Mouse (Mus musculus) thymus, adult 18-20 months (tissue): ENCODE measurements around the gene Jun.

Source experiments
- DNase-seq, 2 experiments: peaks; one replicate each; pipeline ENCODE4 v3.0.0; 2022; ENCODE audit warnings: mixed read lengths in 2 of 2

Gene Jun

DNA sequence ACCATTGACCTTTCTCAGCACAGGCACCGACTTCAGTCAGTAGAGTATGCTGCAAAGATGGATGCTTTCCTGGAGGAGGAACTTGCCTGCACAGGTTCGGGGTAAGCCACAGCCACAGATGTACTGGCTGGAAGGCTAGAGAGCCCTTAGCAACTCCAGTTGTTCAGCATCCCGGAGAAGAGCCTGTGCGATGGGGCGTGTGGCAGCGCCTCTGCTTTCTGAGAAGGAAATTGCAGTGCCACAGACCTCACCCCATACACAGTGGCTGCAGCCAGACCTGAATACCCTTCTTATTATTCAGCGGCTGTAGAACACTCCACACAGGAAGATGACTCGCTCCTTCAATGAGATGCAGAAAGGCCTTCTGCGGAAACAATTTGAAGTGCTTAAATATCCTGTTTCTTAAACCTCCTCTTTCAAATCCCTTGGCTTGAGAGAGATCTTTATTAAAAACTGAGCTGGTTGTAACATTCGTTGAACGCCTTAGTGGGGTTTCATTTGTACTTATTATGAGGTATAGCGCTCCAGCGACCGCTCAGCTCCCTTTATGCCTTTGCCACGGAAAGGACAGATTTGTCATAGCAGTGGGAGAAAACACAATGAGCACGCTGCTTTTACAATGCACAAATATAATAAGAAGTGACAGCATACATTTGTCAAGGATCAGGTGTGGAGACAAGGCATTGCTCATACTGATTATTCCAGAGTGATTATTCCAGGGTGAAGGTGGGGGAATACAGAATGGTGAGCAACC lies 26.0 kb downstream of the Jun start:
- no peak for DNase-seq

DNA sequence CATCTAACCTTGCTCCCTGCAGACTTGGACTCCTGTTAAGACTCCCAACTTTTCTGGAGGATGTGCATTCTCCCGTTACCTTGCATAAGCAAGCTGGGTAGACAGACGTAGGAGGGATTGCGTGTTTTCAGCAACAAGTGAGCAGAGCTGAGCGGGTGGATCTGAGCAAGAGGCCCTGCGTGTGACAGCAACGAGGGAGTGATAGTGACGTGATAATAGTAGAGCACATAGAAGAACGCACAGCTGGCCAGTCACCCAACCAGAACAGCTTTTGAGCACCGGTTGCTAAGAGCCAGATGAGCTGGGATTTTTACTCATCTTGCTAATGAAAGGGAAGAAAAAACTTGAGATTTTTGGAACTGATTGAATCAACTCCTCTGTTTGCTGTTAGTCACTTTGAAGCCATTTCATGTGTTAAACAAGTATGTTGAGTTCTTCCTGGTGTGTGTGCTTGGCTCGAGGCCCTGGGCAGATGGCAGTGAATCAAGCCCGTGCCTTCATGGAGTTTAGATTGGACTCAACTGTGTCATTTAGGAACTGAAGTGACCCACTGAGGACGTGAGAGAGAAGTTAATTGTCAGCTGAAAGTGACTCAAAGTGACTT lies 28.6 kb downstream of the Jun start:
- no peak for DNase-seq

DNA sequence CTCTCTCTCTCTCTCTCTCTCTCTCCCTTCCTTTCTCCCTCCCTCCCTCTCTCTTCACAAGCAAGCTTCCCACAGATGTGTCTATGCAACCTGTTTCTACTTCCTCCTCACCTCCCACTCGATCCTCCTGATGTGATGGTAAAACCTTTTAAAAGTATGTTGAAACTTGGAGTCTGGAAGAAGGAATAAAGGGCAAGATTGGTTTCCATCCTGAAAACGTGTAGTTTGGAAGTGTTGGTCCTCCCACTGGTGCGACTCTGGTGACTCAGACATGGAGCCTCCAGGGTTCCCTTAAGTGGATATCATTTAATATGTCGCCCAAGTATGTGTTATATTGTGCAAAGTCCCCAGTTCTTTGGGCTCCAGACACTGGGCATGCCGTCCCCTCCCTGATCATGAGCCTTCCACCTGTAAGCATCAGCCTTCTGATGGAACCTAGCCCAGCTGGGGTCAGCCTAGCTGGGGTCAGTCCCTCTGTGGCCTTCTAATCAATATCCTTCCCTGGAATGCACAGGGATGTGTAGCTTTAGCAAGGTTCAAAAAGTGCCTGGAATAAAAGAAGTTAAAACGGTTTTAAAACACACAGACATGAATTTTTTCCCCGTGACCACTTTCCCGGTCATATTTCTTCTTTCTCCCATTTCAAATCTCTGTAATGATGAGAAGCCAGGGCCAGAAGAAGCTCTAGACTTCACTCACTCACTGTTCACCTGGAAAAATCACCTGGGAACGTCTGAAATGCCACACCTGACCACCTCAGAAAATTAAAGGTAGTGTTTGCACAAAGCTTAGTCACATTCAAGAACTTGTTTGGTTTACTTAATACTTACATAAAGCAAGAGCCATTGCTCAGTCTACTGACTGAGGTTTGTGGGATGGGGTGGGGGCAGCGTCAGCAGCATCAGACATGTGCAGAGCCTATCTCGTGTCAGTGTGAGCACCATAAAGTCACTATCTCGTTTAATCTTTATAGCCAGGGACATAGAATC lies 30.1 kb downstream of the Jun start:
- no peak for DNase-seq

DNA sequence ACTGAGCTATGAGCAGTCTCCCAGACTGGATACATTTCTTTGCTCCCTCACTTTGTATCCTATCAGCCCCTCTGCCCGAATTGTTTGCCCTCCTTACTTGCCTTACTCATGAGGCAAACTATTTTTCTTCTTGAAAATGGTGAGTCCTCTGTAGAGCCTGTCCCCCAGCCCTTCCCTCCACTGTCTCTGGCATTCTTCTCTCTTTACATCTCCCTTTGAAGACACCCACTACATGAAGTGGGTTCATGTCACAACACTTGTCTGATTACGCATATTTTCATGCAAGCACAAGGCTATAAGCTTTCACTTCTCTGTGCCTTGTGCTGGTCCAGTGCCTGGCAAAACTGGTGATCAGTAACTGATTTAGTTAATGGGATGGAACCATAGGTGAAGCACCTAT lies 31.8 kb downstream of the Jun start:
- no peak for DNase-seq

DNA sequence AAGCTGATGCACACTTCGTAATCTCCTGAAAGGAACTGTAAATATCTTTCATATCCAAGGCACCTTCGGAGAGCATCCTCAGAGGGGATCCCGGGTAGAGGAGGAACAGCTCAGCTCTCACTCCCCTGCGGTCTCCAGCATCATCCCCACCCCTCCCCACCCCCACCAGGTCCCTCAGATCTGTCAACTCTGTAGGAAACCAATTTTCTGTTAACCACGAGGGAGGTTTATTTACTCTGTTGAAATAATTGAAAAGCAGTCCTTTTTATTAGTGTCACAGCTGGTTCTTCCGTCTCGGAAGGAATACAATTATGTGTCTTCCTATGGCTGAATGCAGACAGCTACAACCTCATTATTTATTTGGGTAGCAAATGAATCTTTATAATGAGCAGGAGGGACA lies 33.8 kb downstream of the Jun start:
- DNase-seq: no peak

DNA sequence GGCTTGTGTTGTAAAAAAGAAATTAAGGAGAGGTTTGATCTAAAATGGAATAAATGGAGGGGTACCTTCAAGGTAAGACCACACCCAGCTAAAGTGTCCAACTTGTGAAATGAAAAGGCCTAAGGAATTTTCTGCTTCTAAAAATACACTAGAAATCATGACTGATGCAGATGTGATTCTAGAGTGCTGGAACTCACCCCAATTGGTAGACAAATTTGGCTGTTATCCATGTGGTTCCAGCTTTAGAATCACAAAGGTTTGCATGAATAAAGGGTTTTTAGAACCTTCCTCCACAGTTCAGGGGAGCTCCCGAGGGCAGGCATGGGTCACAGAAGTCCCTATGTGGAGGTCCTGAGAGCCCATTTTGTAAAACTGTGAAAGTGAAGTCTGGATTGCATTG lies 39.3 kb downstream of the Jun start:
- DNase-seq: no peak

DNA sequence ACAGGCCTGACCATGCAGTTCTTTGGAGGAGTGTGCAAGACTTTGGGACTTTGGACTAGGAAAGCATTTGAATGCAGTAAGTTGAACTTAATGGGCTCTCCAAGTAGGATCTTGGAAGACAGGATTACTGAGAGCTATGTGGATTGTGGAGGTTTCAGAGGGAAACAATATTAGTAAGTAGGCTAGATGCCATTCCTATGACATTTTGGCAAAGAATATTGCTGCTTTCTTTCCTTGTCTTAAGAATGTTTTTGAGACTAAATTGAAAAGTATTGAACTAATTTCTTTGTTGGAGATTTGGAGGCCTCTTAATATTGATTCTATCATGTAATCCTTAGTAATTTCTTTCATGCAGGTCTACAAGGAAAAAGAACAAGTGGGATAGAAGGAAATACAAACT lies 39.8 kb downstream of the Jun start:
- no peak for DNase-seq

DNA sequence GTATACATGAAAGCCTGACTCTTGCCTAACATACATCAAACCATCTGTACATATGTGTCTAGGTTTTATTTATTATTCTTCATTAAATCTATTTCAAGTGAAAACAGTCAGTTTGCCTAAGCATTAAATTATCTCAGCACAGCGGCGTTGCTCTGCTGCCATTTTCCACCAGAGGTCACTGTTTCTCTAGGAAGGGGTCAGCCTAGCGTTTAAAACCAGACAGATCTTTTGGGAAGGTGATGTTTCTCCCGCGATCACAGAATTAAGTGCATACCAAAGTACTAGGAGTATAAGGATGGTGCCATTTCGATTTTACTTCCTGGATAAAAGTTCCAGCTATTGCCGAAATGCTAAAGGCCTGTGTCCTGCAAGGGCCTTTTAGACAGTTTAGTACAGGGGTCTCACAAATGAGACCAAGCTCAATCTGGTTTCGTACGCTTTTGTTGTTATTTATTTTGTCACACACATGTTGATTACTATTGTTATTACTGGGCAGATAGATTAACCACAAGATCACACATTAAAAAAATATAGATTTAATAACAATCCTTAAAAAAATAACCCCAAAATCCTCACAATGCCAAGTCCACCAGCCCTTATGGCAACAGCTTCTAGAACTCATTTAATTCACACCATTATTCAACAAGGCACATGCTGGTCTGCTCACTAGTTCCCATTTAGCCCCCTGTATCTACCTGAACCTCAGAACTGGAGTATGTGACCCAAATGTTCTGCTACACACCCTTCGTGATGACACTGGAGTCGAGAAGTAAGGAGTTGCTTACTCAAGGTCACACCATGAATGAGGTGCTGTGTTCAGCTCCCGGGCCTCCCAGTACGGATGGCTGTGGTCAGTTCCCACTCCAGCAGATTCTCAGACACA lies 43.6 kb downstream of the Jun start:
- DNase-seq: peak; percentile 13 to 23

DNA sequence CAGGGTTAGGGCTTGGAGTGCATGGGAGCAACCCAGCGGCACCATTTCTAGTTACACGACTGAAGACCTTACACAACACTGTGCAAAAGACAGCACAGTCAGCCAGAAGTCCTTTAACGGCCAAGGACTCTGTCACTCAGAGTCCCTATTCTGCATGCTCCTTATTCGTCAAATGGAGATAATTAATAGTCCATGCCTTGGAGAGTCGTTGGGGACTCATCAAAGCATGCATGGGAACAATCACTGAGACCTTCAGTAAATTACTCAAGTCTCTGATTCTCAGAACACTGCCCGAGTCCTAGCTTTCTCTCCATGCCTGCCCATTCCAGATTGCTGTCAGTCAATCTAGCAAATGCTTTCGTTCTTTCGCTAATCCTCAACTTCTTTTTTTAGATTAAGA lies 44.3 kb downstream of the Jun start:
- no peak for DNase-seq

DNA sequence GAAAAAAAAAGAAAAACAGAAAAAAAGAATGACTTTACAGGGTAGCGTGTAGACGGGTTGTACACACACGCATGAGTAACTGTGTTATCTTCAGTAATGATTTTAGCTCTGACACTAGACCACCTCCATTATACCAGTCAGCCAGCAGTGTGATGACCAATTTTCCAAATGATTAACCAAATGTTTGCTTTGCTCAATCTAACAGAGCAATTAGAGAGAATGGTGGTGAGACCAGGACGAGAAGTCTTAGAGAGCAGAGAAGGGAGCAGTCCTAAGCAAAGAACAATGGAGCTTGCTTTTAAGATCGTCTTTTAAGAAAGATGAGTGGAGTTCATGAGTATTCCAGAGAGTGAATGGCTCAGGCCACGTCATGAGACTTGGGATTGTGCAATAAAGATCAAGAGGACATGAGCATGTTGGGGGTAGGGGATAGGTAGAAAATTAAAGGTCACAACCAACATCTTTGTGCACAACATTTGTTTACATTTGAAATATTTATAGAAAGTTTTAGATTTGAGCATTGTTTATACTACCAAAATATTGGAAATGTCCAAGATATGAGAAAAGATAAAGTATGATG lies 46.7 kb downstream of the Jun start:
- no peak for DNase-seq

DNA sequence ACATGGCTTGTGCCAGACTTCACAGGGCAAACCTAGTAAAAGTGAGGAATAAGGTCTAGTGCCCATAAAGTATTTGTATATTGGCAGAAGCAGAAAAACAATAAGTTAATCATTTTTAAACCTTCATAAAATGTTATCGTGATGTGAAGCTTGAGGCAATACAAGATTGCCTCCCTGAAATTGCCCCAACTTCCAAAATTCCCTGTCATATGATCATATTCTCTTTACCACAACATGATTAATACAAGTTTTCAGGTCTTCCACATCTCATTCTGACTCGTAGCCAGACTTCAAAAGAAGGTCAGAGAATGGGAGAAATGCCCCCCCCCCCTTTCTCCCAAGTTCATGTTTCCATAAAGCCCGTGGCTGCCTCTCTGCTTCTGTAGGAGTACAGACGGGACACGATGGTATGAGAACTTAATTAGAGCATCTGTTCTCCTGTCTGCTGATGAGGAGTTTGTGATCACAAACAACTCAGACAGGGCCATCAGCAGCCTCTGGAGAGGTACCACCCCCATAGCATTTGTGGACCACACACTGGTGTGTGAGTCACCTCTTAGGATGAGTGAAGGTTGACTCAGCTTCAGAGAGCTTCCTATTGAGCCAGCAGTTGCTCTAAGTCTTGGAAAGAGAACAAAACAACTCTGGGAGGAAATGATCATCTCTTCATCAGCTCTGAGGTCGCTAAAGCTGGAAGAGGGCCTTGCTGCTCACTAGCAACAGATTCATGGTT lies 50.8 kb downstream of the Jun start:
- no peak for DNase-seq

DNA sequence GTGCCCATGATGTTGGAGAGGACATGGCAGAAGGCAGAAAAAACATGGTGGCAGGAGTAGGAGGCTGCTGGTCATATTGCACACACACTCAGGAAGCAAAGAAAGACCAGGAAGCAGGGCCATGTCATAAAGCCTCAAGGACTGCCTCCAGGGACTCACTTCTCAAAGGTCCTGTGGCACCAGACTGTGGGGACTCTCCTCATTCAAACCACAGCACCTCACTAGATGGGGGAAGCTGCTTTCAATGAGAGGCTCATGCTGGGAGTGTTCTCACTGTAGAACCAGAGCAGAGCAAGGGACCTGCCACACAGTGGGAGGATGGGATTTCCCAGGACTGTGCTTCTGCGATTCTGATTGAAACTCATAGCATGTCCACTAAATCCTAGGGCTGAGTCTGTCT lies 51.9 kb downstream of the Jun start:
- DNase-seq: no peak

DNA sequence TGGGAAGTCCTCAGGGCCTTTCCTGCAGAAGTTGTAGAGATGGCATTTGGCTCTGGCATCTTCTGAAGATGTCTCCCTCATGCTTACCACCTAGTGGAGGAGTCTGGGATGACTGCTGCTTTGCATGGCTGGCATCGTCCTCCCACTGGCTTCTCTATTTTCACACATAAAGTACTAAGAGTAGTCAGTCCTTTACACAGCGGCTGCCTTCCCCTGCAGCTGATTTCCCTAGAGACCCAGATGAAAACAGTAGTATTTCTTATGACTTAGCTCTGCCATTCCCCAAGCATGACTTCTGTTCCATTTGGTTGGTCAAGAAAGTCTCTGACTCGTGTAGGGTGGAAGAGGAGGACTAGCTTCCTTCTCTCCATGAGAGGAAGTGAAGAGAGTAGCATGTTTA lies 52.8 kb downstream of the Jun start:
- DNase-seq: no peak
